Mouse (Mus musculus) forebrain, postnatal 0 days (tissue): ENCODE measurements at regions not wholly inside any gene's neighbourhood (a gene's known extent, or its start where the extent isn't known, plus 50 kb on each side); places are given as distances from the start of the nearest gene placed in this dataset.

ENCODE experiments used
- ATAC-seq: fragments of 200-750 bp; cut with Nextera tagmentation; 2 replicates; pipeline ENCODE4 v1.8.0; 2017; ENCODE audit warnings: mild to moderate bottlenecking, moderate library complexity
- DNase-seq: peaks from one replicate; pipeline ENCODE4 v3.0.0-alpha.2; 2015
- H3K27ac ChIP-seq: fragments of 300-500 bp; sonication (generic); 2 replicates; pipeline ENCODE4 v1.5.1; 2014; ENCODE audit warnings: low read depth, mild to moderate bottlenecking, antibody characterized with exemption, low read length, moderate library complexity, mixed read lengths
- H3K27me3 ChIP-seq: fragments of 300-500 bp; sonication (generic); 2 replicates; pipeline ENCODE4 v1.6.1; 2014; ENCODE audit warnings: mild to moderate bottlenecking, low read length, mixed read lengths; ENCODE audit not compliant: insufficient read depth
- H3K36me3 ChIP-seq: fragments of 300-500 bp; sonication (generic); 2 replicates; pipeline ENCODE4 v1.6.1; 2014; ENCODE audit warnings: mild to moderate bottlenecking, moderate library complexity; ENCODE audit not compliant: insufficient read depth
- H3K4me1 ChIP-seq: fragments of 300-500 bp; sonication (generic); 2 replicates; pipeline ENCODE4 v1.6.1; 2014; ENCODE audit warnings: antibody characterized with exemption; ENCODE audit not compliant: insufficient read depth
- H3K4me2 ChIP-seq: fragments of 300-500 bp; sonication (generic); 2 replicates; pipeline ENCODE4 v1.6.1; 2014; ENCODE audit warnings: low read depth, mild to moderate bottlenecking, moderate library complexity
- H3K4me3 ChIP-seq: fragments of 300-500 bp; sonication (generic); 2 replicates; pipeline ENCODE4 v1.5.1; 2014; ENCODE audit warnings: low read depth, low read length, mixed read lengths
- H3K9ac ChIP-seq: fragments of 300-500 bp; sonication (generic); 2 replicates; pipeline ENCODE4 v1.6.1; 2014; ENCODE audit warnings: mild to moderate bottlenecking
- H3K9me3 ChIP-seq: fragments of 300-500 bp; sonication (generic); 2 replicates; pipeline ENCODE4 v1.6.1; 2016; ENCODE audit warnings: low read length
- CTCF ChIP-seq: sonication (generic); IDR thresholded peaks from 2 replicates; pipeline ENCODE4 v1.5.1; 2016; ENCODE audit warnings: antibody characterized with exemption, control low read depth, low read depth
- WGBS: fragments of 180-500 bp; shearing (Covaris S2); extraction: QIAGEN DNeasy Blood & Tissue Kit; methylation state at CpG from one replicate; pipeline ENCODE4 v1.1.7; 2014; 5-methylcytosine and 5-hydroxymethylcytosine counted together

GRCm38 (mm10) chrX:12873698-12874144, 111.8 kb upstream of the Med14 start:
- peak overlapping the region; percentile 35 for H3K4me3 ChIP-seq
- ATAC-seq (peak; percentile 93), DNase-seq (peak; percentile 93)
- H3K9me3 ChIP-seq = no peaks in the 10 kb centered on the region
- H3K4me1 ChIP-seq = no peaks in the 10 kb centered on the region
- whole genome bisulfite sequencing = 41% methylated on average over 22 of the region's 22 CpGs
- peak overlapping the region; percentile 45 for H3K4me2 ChIP-seq
- peak overlapping the region; percentile 89 for H3K27ac ChIP-seq
- peak overlapping the region; percentile 43 for H3K9ac ChIP-seq
- no peaks in the 10 kb centered on the region for H3K27me3 ChIP-seq
- no peaks in the 10 kb centered on the region for H3K36me3 ChIP-seq
- TF ChIP-seq CTCF = peak; percentile 88

- H3K4me2 ChIP-seq = peak overlapping the region; percentile 45
- H3K9me3 ChIP-seq = no peaks in the 10 kb centered on the region
- no peaks in the 10 kb centered on the region for H3K27me3 ChIP-seq
- H3K9ac ChIP-seq = peak overlapping the region; percentile 43
- peak overlapping the region; percentile 35 for H3K4me3 ChIP-seq
- WGBS = 27% methylated on average over 6 of the region's 6 CpGs
- no peak for DNase-seq
- no peak for TF ChIP-seq CTCF
- ATAC-seq = peak; percentile 60
- no peaks in the 10 kb centered on the region for H3K36me3 ChIP-seq
- H3K27ac ChIP-seq = peak overlapping the region; percentile 89
- no peaks in the 10 kb centered on the region for H3K4me1 ChIP-seq
Observed at GRCm38 (mm10) chrX:12873230-12873629, 111.4 kb upstream of the Med14 start.

DNA sequence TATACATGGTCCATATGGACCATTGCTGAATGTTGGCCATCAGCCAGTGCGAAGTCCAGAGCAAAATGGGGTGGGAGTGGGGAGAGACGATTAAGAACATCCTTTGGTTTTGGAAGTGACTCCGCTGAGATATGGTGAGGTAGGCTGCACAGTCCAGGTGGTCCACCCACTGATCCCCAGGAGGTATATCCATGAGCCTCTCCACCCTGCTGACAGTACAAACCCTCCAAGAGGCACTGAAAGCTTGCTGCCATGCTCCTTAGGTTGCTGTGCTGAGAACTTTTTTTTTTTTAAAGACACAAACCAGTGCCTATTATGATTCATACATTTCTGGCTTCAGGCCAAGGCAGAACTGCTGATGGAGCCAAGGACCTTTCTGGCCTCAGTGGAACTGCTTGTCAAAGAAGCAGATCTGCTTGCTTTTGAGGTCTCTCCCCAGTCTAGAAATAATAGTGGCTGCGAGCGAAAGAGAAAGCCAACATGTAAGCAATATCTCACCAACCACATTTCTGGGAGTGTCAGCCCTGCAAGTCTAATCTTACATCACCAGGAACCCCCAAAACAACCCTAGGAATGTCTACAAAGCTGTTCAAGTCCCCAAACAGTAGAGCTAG, 105.1 kb upstream of the Med14 start:
- no peak overlapping the region for H3K4me3 ChIP-seq
- no peaks in the 10 kb centered on the region for H3K4me1 ChIP-seq
- DNase-seq (no peak), ATAC-seq (no peak)
- 90% methylated on average over 5 of the region's 5 CpGs for WGBS
- H3K9ac ChIP-seq = no peak overlapping the region
- H3K27me3 ChIP-seq = no peaks in the 10 kb centered on the region
- H3K9me3 ChIP-seq = no peaks in the 10 kb centered on the region
- TF ChIP-seq CTCF = no peak
- H3K27ac ChIP-seq = no peak overlapping the region
- H3K4me2 ChIP-seq = no peak overlapping the region
- no peaks in the 10 kb centered on the region for H3K36me3 ChIP-seq

DNA sequence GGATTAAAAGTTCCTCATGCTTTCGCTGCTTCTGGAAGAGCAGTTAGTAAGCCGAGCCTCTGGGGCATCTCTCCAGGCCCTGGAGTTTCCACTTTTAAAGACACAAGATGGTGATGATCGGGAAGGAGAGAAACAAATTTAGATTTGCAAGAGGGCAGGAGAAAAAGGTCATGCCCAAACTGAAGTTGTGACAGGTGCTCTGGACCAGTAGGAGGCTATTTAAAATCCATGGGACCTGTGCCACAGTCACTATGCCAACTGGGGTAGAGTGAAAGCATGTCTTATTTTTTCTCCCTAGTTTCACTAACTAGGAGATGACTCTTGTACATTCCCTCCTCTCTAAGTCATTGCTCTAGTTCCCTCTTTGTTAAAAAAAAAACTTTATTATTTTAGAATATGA, 104.3 kb upstream of the Med14 start:
- TF ChIP-seq CTCF = no peak
- Histone ChIP-seq H3K9me3 (no peaks in the 10 kb centered on the region), H3K4me3 (no peak overlapping the region), H3K27ac (no peak overlapping the region), H3K27me3 (no peaks in the 10 kb centered on the region), H3K36me3 (no peaks in the 10 kb centered on the region), H3K9ac (no peak overlapping the region), H3K4me2 (no peak overlapping the region), H3K4me1 (no peaks in the 10 kb centered on the region)
- WGBS = 90% methylated on average over 3 of the region's 3 CpGs
- ATAC-seq (no peak), DNase-seq (no peak)

DNA sequence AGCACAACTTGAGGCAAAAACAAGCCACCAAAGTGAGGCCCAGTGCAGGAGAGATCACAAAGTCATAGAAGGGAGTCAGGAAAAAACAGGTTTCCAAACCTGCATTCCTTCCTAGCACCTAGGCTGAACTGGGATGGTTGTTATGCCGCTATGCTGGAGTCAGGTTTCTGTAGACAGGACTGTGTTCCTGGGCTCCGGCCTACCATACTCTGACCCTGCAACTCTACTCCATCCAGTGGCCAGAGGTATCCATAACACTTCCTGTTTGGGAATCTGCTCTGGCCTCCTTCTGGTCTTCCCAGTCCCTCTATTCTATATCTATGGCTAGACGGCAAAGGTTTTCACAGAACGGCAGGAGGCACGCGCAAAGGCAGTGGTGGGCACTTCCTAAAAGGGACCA, 98.3 kb upstream of the Med14 start:
- DNase-seq (no peak), ATAC-seq (no peak)
- Histone ChIP-seq H3K4me3 (no peak overlapping the region), H3K27me3 (no peaks in the 10 kb centered on the region), H3K9ac (no peak overlapping the region), H3K36me3 (no peaks in the 10 kb centered on the region), H3K4me1 (no peaks in the 10 kb centered on the region), H3K9me3 (no peaks in the 10 kb centered on the region), H3K4me2 (no peak overlapping the region), H3K27ac (no peak overlapping the region)
- TF ChIP-seq CTCF = no peak
- WGBS = 80% methylated on average over 6 of the region's 6 CpGs

DNA sequence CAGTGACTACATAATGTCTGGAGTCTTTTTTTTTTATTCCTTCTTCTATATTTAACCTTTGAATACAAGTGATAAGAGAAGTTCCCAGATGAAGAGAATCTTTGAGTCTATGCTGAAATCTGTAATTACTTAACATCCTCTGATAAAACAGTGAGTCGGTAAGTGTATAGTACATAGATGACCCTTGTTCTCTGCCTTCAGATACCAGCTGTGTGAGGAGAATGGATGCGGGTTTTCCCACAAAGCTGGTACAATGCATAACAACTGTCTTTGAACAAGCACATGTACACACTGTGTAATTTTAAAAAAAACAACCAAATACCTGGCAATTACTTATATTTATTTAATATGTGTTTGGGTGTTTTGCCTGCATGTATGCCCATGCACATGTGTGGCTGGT, 96.9 kb upstream of the Med14 start:
- no peak overlapping the region for H3K4me3 ChIP-seq
- H3K4me2 ChIP-seq = 0 out of 2 replicates have a peak overlapping the region, but pooled peaks have one; percentile 49
- TF ChIP-seq CTCF = no peak
- no peaks in the 10 kb centered on the region for H3K9me3 ChIP-seq
- peak overlapping the region; percentile 94 for H3K27ac ChIP-seq
- DNase-seq (no peak), ATAC-seq (peak; percentile 8)
- H3K9ac ChIP-seq = 0 out of 2 replicates have a peak overlapping the region, but pooled peaks have one; percentile 51
- H3K4me1 ChIP-seq = no peaks in the 10 kb centered on the region
- 36% methylated on average over 2 of the region's 2 CpGs for WGBS
- H3K36me3 ChIP-seq = no peaks in the 10 kb centered on the region
- no peaks in the 10 kb centered on the region for H3K27me3 ChIP-seq

DNA sequence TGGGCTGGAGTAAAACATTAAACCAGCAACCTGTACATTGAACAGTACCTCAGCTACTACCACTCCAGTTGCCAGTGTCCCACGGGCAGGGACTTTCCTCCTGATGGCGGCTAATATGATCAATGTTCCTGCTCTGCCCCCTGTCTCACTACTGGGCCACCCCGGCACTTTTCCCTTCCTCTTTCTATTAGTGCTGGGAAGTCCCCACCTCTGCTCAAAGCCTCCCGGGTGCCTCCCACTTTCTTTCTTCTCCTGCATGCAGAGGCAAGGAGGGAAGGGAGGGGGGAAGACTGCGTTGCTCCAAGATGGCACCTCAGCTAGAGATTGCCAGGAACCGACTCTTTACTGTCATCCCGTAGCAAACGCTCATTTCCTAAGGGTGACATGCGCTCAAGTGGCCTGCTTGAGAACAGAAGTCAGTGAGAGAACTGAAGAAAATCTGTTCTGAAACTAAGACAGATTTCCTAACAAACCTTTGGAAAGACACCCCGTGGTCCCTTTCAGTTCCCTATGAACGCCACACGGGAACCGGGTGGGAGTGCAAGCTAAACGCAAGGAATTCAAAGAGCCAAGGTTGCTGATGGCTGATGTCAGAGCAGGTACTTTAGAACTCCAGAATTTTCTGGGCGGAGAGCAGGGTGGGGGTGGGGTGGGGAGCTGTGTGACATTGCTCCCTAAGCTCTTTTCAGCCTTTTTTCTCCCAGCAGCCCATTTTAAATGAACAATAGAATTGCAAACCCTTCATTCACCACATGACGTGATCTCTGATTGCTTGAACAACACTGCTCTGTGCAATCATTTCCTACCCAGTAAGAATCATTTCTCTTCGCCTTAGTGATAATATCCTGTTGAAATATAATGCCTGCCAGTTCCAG, 96.2 kb upstream of the Med14 start:
- DNase-seq (peak; percentile 78), ATAC-seq (peak; percentile 92)
- WGBS = 26% methylated on average over 17 of the region's 17 CpGs
- no peaks in the 10 kb centered on the region for H3K36me3 ChIP-seq
- peak overlapping the region; percentile 51 for H3K9ac ChIP-seq
- H3K9me3 ChIP-seq = no peaks in the 10 kb centered on the region
- H3K4me1 ChIP-seq = no peaks in the 10 kb centered on the region
- no peak; the same call in 1 of the 2 replicates for TF ChIP-seq CTCF
- no peaks in the 10 kb centered on the region for H3K27me3 ChIP-seq
- peak overlapping the region; percentile 49 for H3K4me2 ChIP-seq
- peak overlapping the region; percentile 25 for H3K4me3 ChIP-seq
- H3K27ac ChIP-seq = peak overlapping the region; percentile 94
